Mouse (Mus musculus) lung, embryonic 16.5 days (tissue): ENCODE data around the gene Rap1b. TPM values are rescaled to one million over a fixed set of nuclear protein-coding genes. Genes with fewer than 3 reads are reported as not detected.

Experiments used
- ATAC-seq: fragments of 200-750 bp; cut with Nextera tagmentation; 2 replicates; pipeline ENCODE4 v1.8.0; 2017; ENCODE audit warnings: low read depth, mild to moderate bottlenecking, moderate library complexity
- H3K27ac ChIP-seq: fragments of 300-500 bp; sonication (generic); 2 replicates; pipeline ENCODE4 v1.5.1; 2014; ENCODE audit warnings: mild to moderate bottlenecking, control low read depth, low read length
- H3K27me3 ChIP-seq: fragments of 300-500 bp; sonication (generic); 2 replicates; pipeline ENCODE4 v1.6.1; 2014; ENCODE audit warnings: low read depth, low read length, mixed read lengths; ENCODE audit not compliant: control insufficient read depth, insufficient read depth
- H3K36me3 ChIP-seq: fragments of 300-500 bp; sonication (generic); 2 replicates; pipeline ENCODE4 v1.6.1; 2014; ENCODE audit warnings: low read length; ENCODE audit not compliant: control insufficient read depth, insufficient read depth
- H3K4me1 ChIP-seq: fragments of 300-500 bp; sonication (generic); replicated peaks from 2 replicates; pipeline ENCODE4 v1.6.1; 2014; ENCODE audit warnings: low read length, mixed read lengths; ENCODE audit not compliant: control insufficient read depth, insufficient read depth
- H3K4me2 ChIP-seq: fragments of 300-500 bp; sonication (generic); 2 replicates; pipeline ENCODE4 v1.6.1; 2014; ENCODE audit warnings: low read depth, low read length, control low read depth
- H3K4me3 ChIP-seq: fragments of 300-500 bp; sonication (generic); 2 replicates; pipeline ENCODE4 v1.5.1; 2014; ENCODE audit warnings: mild to moderate bottlenecking, low read length, control low read depth
- H3K9ac ChIP-seq: fragments of 300-500 bp; sonication (generic); 2 replicates; pipeline ENCODE4 v1.6.1; 2014; ENCODE audit warnings: low read length, control low read depth
- H3K9me3 ChIP-seq: fragments of 300-500 bp; sonication (generic); 2 replicates; pipeline ENCODE4 v1.6.1; 2016; ENCODE audit warnings: low read length; ENCODE audit not compliant: control insufficient read depth
- WGBS: fragments of 180-500 bp; shearing (Covaris S2); extraction: QIAGEN DNeasy Blood & Tissue Kit; methylation state at CpG from one replicate; pipeline ENCODE4 v1.1.7; 2014; 5-methylcytosine and 5-hydroxymethylcytosine counted together
- polyA plus RNA-seq: library from polyadenylated mRNA; unstranded; fragments of >200 nt; fragmentation: Nextera tagmentation; extraction: Ambion mirVana; gene quantifications from 2 replicates; pipeline ENCODE4 v1.2.1, GENCODE M21; 2015

Rap1b gene
- polyA plus RNA-seq, 1 experiment from 2014 or later = 215 TPM

- no peak overlapping the region for H3K27ac ChIP-seq
- H3K36me3 ChIP-seq = peaks cover 58% of the 10 kb centered on the region
- no peak overlapping the region for H3K4me3 ChIP-seq
- no peaks in the 10 kb centered on the region for H3K4me1 ChIP-seq
- no peaks in the 10 kb centered on the region for H3K27me3 ChIP-seq
- no peak overlapping the region for H3K4me2 ChIP-seq
- WGBS = 85% methylated on average over 4 of the region's 4 CpGs
- H3K9me3 ChIP-seq = no peaks in the 10 kb centered on the region
- no peak for ATAC-seq
- no peak overlapping the region for H3K9ac ChIP-seq
These were observed 66.9 kb downstream of the Rap1b start for GRCm38 (mm10) chr10:117778951-117779350.

DNA sequence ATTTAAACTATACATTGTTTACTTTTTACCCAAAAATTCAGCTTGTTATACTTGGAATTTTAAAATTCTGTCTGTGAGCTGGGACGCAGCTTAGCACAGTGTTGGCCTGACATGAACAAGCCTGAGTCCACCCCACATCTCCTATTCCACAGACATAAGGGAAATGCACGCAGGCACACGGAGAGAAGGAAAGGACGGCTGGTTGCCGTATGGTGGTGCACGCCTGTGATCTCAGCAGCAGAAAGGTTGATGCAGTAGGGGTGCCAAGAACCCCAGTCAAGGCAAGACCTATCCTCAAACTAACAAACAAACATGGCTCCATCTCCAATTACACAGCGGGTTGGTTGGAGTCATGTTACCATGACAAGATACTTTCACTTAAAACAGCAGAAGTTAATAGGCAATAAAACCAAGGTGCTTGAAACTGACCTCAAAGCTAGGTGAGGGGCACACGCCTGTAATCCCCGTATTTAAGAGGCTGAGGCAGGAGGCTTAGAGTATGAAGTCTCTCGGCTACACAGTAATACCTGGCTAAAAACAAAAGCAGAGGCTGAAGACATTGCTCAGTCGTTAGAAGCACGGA lies 67.4 kb downstream of the Rap1b start:
- Histone ChIP-seq H3K4me2 (no peak overlapping the region), H3K36me3 (peaks cover 57% of the 10 kb centered on the region), H3K27me3 (no peaks in the 10 kb centered on the region), H3K9me3 (no peaks in the 10 kb centered on the region), H3K4me3 (no peak overlapping the region), H3K9ac (no peak overlapping the region), H3K4me1 (no peaks in the 10 kb centered on the region), H3K27ac (no peak overlapping the region)
- ATAC-seq = no peak
- whole genome bisulfite sequencing = 94% methylated on average over 12 of the region's 12 CpGs

- peaks cover 60% of the 10 kb centered on the region for H3K36me3 ChIP-seq
- no peaks in the 10 kb centered on the region for H3K27me3 ChIP-seq
- H3K4me1 ChIP-seq = no peaks in the 10 kb centered on the region
- H3K4me2 ChIP-seq = no peak overlapping the region
- 91% methylated on average over 17 of the region's 17 CpGs for WGBS
- no peak overlapping the region for H3K27ac ChIP-seq
- no peak overlapping the region for H3K4me3 ChIP-seq
- ATAC-seq = no peak
- no peaks in the 10 kb centered on the region for H3K9me3 ChIP-seq
- H3K9ac ChIP-seq = no peak overlapping the region
These were observed 68.1 kb downstream of the Rap1b start for GRCm38 (mm10) chr10:117777501-117778327.

GRCm38 (mm10) chr10:117777103-117777470 lies 68.7 kb downstream of the Rap1b start:
- ATAC-seq = no peak
- no peak overlapping the region for H3K4me3 ChIP-seq
- H3K4me2 ChIP-seq = no peak overlapping the region
- no peak overlapping the region for H3K9ac ChIP-seq
- WGBS = 92% methylated on average over 3 of the region's 3 CpGs
- H3K9me3 ChIP-seq = no peaks in the 10 kb centered on the region
- no peaks in the 10 kb centered on the region for H3K4me1 ChIP-seq
- no peak overlapping the region for H3K27ac ChIP-seq
- no peaks in the 10 kb centered on the region for H3K27me3 ChIP-seq
- peaks cover 61% of the 10 kb centered on the region for H3K36me3 ChIP-seq

DNA sequence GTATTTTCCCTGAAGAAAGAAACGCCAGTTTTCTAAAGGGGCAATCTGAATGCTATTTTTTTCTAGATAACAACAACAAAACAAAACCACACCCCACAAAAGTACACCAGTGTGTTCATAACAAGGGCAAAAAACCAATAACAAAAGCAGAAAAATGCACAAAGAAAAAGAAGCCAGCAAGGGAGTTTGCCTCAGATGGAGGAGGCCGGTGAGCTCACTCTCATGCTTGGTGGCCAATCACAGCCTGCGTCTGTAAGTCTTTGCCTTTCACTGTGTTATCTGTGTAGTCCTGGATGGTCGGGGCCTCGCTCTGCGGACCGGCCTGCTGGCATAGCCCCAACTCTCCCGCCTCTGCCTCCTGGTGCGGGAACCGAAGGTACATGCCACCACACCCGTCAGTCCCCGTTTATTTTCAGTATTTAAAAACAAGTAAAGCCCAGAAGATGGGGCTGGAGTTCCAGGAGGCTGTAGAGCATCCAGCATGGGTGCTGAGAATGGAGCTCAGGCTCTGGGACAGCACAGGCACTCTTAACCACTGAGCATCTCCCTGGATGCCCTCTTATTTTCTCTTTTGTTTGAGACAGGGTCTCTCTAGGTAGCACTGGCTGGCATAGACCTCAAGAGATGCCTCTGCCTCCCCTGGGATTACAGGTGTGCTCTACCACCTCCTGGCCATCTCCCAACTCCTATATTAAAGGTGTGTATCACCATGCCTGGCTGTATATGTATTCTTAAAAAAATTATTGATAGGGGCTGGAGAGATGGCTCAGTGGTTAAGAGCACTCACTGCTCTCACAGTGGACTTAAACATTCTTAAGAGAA lies 69.3 kb downstream of the Rap1b start:
- Histone ChIP-seq H3K27ac (no peak overlapping the region), H3K9me3 (no peaks in the 10 kb centered on the region), H3K36me3 (peaks cover 59% of the 10 kb centered on the region), H3K4me2 (no peak overlapping the region), H3K9ac (no peak overlapping the region), H3K4me1 (no peaks in the 10 kb centered on the region), H3K4me3 (no peak overlapping the region), H3K27me3 (no peaks in the 10 kb centered on the region)
- ATAC-seq = no peak
- WGBS = 84% methylated on average over 12 of the region's 12 CpGs

DNA sequence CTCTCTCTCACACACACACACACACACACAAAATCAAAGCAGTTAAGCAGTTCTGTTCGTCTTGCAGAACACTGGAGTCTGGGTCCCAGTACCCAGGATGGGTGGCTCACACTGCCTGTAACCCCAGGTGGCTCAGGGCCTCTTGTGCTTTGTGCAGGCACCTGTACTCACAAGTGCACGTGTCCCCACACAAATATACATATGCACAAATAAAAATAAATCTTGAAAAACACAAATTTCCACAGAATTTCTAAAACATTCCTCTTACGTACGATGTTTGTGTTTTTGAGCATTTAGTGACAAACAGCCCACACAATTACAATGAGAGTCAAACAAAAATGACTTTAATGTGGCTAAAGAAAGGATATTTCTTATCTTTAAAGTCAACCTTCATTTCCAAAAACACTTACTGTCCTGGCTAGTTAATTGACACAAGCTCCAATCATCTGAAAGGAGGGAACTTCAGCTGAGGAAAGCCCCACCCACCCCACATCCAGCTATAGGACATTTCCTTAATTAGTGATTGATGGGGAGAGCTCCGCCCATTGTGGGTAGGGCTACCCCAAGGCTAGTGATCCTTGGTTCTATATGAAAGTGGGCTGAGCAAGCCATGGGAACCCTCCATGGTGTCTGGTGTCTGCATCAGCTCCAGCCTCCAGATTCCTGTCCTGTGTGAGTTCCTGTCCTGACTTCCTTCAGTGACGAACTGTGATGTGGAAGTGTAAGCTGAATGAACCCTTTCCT lies 70.3 kb downstream of the Rap1b start:
- no peaks in the 10 kb centered on the region for H3K27me3 ChIP-seq
- no peak overlapping the region for H3K4me3 ChIP-seq
- no peak for ATAC-seq
- no peaks in the 10 kb centered on the region for H3K9me3 ChIP-seq
- WGBS = 89% methylated on average over 6 of the region's 6 CpGs
- peaks cover 55% of the 10 kb centered on the region for H3K36me3 ChIP-seq
- no peak overlapping the region for H3K4me2 ChIP-seq
- no peaks in the 10 kb centered on the region for H3K4me1 ChIP-seq
- no peak overlapping the region for H3K9ac ChIP-seq
- no peak overlapping the region for H3K27ac ChIP-seq

GRCm38 (mm10) chr10:117774817-117775120 lies 71.1 kb downstream of the Rap1b start:
- H3K27me3 ChIP-seq = no peaks in the 10 kb centered on the region
- peaks cover 60% of the 10 kb centered on the region for H3K36me3 ChIP-seq
- WGBS = 98% methylated on average over 1 of the region's 1 CpGs
- no peak overlapping the region for H3K4me2 ChIP-seq
- H3K9me3 ChIP-seq = no peaks in the 10 kb centered on the region
- no peaks in the 10 kb centered on the region for H3K4me1 ChIP-seq
- ATAC-seq = no peak
- no peak overlapping the region for H3K9ac ChIP-seq
- no peak overlapping the region for H3K27ac ChIP-seq
- no peak overlapping the region for H3K4me3 ChIP-seq

GRCm38 (mm10) chr10:117774011-117774816 lies 71.6 kb downstream of the Rap1b start:
- Histone ChIP-seq H3K4me2 (no peak overlapping the region), H3K9ac (no peak overlapping the region), H3K4me1 (no peaks in the 10 kb centered on the region), H3K27me3 (no peaks in the 10 kb centered on the region), H3K27ac (no peak overlapping the region), H3K9me3 (no peaks in the 10 kb centered on the region), H3K4me3 (no peak overlapping the region), H3K36me3 (peaks cover 61% of the 10 kb centered on the region)
- no peak for ATAC-seq
- WGBS = 91% methylated on average over 22 of the region's 22 CpGs
